Mouse (Mus musculus) cerebellum, postnatal 25 days (tissue): ENCODE measurements around the gene Mov10.
"Not testable (repeated sequence)": the region's sequence is repeated elsewhere in the genome, so short reads cannot be mapped to it uniquely, and the experiment has no call there.

Source experiments
- DNase-seq, 2 experiments: peaks; one replicate each; pipeline ENCODE4 v3.0.0; 2021; ENCODE audit warnings: mixed read lengths in 2 of 2

Gene Mov10

GRCm38 (mm10) chr3:104780561-104781420, 37.6 kb downstream of the Mov10 start, which contains the start of gene Ppm1j:
Gene Ppm1j (plus strand): TSS chr3:104781056.
- peak; percentile 24 to 66 for DNase-seq

- peak; percentile 62 to 73 for DNase-seq
Observed at GRCm38 (mm10) chr3:104779949-104780348, 38.4 kb downstream of the Mov10 start.

GRCm38 (mm10) chr3:104777342-104777741, 41.0 kb downstream of the Mov10 start:
- no peak for DNase-seq

GRCm38 (mm10) chr3:104773301-104773700, 45.1 kb downstream of the Mov10 start:
- no peak for DNase-seq

- no peak for DNase-seq
Observed at GRCm38 (mm10) chr3:104771460-104771859, 46.9 kb downstream of the Mov10 start.

GRCm38 (mm10) chr3:104770918-104771317, 47.4 kb downstream of the Mov10 start:
- no peak for DNase-seq

GRCm38 (mm10) chr3:104770035-104770434, 48.3 kb downstream of the Mov10 start:
- peak in 1 of 2 experiments; percentile 55 for DNase-seq

- DNase-seq = no peak
Observed at GRCm38 (mm10) chr3:104769135-104769534, 49.2 kb downstream of the Mov10 start.

GRCm38 (mm10) chr3:104767716-104768115, 50.6 kb downstream of the Mov10 start:
- DNase-seq = no peak

- no peak for DNase-seq
Observed at GRCm38 (mm10) chr3:104767141-104767540, 51.2 kb downstream of the Mov10 start.

GRCm38 (mm10) chr3:104765021-104765420, 53.3 kb downstream of the Mov10 start:
- DNase-seq = no peak

- not testable (repeated sequence) for DNase-seq
Observed at GRCm38 (mm10) chr3:104762103-104762863, 56.1 kb downstream of the Mov10 start.

- DNase-seq = no peak
Observed at GRCm38 (mm10) chr3:104758869-104759268, 59.5 kb downstream of the Mov10 start.

- DNase-seq = peak; percentile 76 to 87
Observed at GRCm38 (mm10) chr3:104758406-104758805, 60.0 kb downstream of the Mov10 start.

GRCm38 (mm10) chr3:104752845-104753244, 65.5 kb downstream of the Mov10 start:
- DNase-seq = peak in 1 of 2 experiments; percentile 11
